Comparison of ENCODE assay signal across 9 mouse cellular contexts in genomic region chr6:6862611-6863010, GRCm38 (mm10). TPM values are rescaled to one million over a fixed set of nuclear protein-coding genes. Genes with fewer than 3 reads are reported as not detected.
DNase-seq lines count a peak whose midpoint lies in the region; ATAC-seq lines count a peak whose summit lies in the region.
"Had no signal": no experiment of that assay in that cellular context is flagged by ENCODE, and none has a peak within 500 bp of the region (broad histone marks: within the 10 kb centered on the region; RNA-seq: fewer than 3 reads in every experiment).

No protein-coding gene starts in this region.

- H3K9me3 ChIP-seq in hindbrain, embryonic 10.5 days = 0 out of 2 replicates have a peak, but pooled peaks cover 2% of the 10 kb centered on the region

- under 1% methylated on average over 23 of the region's 23 CpGs for WGBS in hindbrain, embryonic 10.5 days

- no peaks in the 10 kb centered on the region for H3K36me3 ChIP-seq in hindbrain, embryonic 10.5 days

- peaks cover 100% of the 10 kb centered on the region for H3K27me3 ChIP-seq in hindbrain, embryonic 10.5 days (ENCODE audit: insufficient read depth, poor library complexity, severe bottlenecking)

- H3K4me1 ChIP-seq in hindbrain, embryonic 10.5 days (replicated peaks) = peaks cover 30% of the 10 kb centered on the region

- no peak for ATAC-seq in granulocyte monocyte progenitor cell, adult 5-6 weeks (replicated peaks; ENCODE audit: poor library complexity, severe bottlenecking)

- peak overlapping the region; percentile 57 for H3K4me3 ChIP-seq in hindbrain, embryonic 10.5 days
- H3K4me3 ChIP-seq: erythroblast, embryonic 14.5 days had no signal

- no peak overlapping the region for H3K27ac ChIP-seq in hindbrain, embryonic 10.5 days

- peak; percentile 31 for DNase-seq in ovary, postnatal 36 days (ENCODE audit: low spot score)
- no peak for DNase-seq in ovary, postnatal 14 days (ENCODE audit: low spot score)
- DNase-seq in embryo, embryonic 11 days = peak; percentile 93
- peak; percentile 89 for DNase-seq in hindbrain, embryonic 10.5 days (ENCODE audit: low spot score)
- peak; percentile 37 for DNase-seq in liver
- DNase-seq in retina, postnatal 1 day = peak; percentile 82
- no peak for DNase-seq in spleen, adult 18-20 months

RNA-seq across cellular contexts. Expression of gene Dlx6, which starts 0.5 kb away (rescaled TPM):
- polyA plus RNA-seq in hindbrain, embryonic 10.5 days (2016; fragmentation: Nextera tagmentation; extraction: Ambion mirVana) = 0.47 and 1.0 TPM in 2 replicates
- not detected in 2 replicates for total RNA-seq in granulocyte monocyte progenitor cell, adult 5-6 weeks (2014; fragmentation: Nextera tagmentation)
- not detected in 2 replicates for total RNA-seq in granulocyte monocyte progenitor cell, adult 5-6 weeks (2017)
- polyA plus RNA-seq: erythroblast, embryonic 14.5 days had no signal

RNA-seq across cellular contexts. Expression of gene Dlx5, which starts 19.3 kb away (rescaled TPM):
- polyA plus RNA-seq in hindbrain, embryonic 10.5 days (2016; fragmentation: Nextera tagmentation; extraction: Ambion mirVana) = 3.4 and 14.5 TPM in 2 replicates
- total RNA-seq in granulocyte monocyte progenitor cell, adult 5-6 weeks (2014; fragmentation: Nextera tagmentation) = not detected in 2 replicates
- total RNA-seq in granulocyte monocyte progenitor cell, adult 5-6 weeks (2017) = not detected in 2 replicates
- polyA plus RNA-seq: erythroblast, embryonic 14.5 days had no signal

Comparison
In these comparisons a context has a peak if more than half of its experiments do, and no peak if none do; other contexts are left out.
1. DNase-seq: peak in ovary, postnatal 36 days (single experiment), embryo, embryonic 11 days (single experiment), hindbrain, embryonic 10.5 days (single experiment), liver (single experiment) and retina, postnatal 1 day (single experiment); none in ovary, postnatal 14 days (single experiment) and spleen, adult 18-20 months (0 of 2).